In the genomic region with DNA sequence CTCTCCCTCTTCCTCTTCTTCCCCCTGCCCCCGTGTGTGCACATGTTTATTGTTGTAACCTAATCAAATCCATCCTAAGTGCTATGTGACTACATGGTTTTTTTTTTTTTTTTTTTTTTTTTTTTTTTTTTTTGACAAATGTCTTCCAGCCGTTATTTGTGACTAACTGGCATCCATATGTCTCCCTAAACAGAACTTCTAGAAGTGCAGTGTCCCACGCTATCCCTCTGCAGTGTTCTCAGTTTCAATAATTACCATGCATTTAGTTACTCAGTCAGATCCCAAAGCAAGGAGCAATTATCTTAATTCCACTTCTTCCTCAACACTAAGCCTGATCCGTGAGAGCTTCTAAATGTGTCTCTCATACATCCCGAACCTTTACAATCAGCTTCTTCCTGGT, we compare ENCODE assay signal across 31 mouse cellular contexts. TPM values are rescaled to one million over a fixed set of nuclear protein-coding genes. Genes with fewer than 3 reads are reported as not detected.
A peak's percentile ranks its signal among the peaks of the same experiment; 100 is the strongest.
DNase-seq lines count a peak whose midpoint lies in the region; ATAC-seq and TF ChIP-seq lines count a peak whose summit lies in the region.
"Had no signal": no experiment of that assay in that cellular context is flagged by ENCODE, and none has a peak within 500 bp of the region (broad histone marks: within the 10 kb centered on the region; RNA-seq: fewer than 3 reads in every experiment).

No protein-coding gene starts in this region.

- peak; percentile 78 for ATAC-seq in frontal cortex, adult (ENCODE audit: low TSS enrichment)
- no peak for ATAC-seq in midbrain, embryonic 11.5 days (ENCODE audit: low FRiP score)
- ATAC-seq in midbrain, postnatal 0 days (ENCODE audit: low FRiP score), result no peak
- peak; percentile 37; the same call in 1 of the 2 replicates for ATAC-seq in embryonic facial prominence, embryonic 14.5 days (ENCODE audit: low read depth)
- ATAC-seq: forebrain, embryonic 15.5 days; intestine, postnatal 0 days; Patski had no signal

- H3K4me2 ChIP-seq in midbrain, embryonic 11.5 days, result no peak overlapping the region
- no peak overlapping the region for H3K4me2 ChIP-seq in midbrain, postnatal 0 days (ENCODE audit: low read depth, low read length, poor library complexity, severe bottlenecking)
- no peak overlapping the region for H3K4me2 ChIP-seq in embryonic facial prominence, embryonic 14.5 days (ENCODE audit: low read depth, low read length)
- H3K4me2 ChIP-seq: embryonic facial prominence, embryonic 12.5 days; forebrain, embryonic 12.5 days; forebrain, embryonic 15.5 days; heart, embryonic 11.5 days; hindbrain, embryonic 12.5 days; hindbrain, embryonic 15.5 days had no signal

- no peak for DNase-seq in frontal cortex, adult 2 months (ENCODE audit: extremely low spot score in 1 of 2, low spot score in 1 of 2)
- peak; percentile 76 for DNase-seq in midbrain, embryonic 11.5 days (ENCODE audit: low spot score, missing footprints)
- DNase-seq in midbrain, postnatal 0 days (ENCODE audit: low spot score), result no peak
- DNase-seq in embryonic facial prominence, embryonic 14.5 days (ENCODE audit: low spot score), result peak; percentile 19
- no peak for DNase-seq in lung, adult 18-20 months
- no peak for DNase-seq in embryo, embryonic 10 days (ENCODE audit: low spot score)
- DNase-seq: adrenal gland, postnatal 10 days; adrenal gland, postnatal 36 days; B cell, adult 2 months; cerebellum, adult 11 months; cerebellum, adult 2 months; cerebellum, adult 9-11 months; cerebellum, postnatal 25 days; embryo, embryonic 11 days; gastrocnemius, adult 2 months; gastrocnemius, postnatal 25 days; heart, adult 2 months had no signal

- TF ChIP-seq CTCF in midbrain, postnatal 0 days (IDR thresholded peaks at IDR 0.05), result no peak

- H3K9ac ChIP-seq in midbrain, embryonic 11.5 days (ENCODE audit: low read length), result no peak overlapping the region
- no peak overlapping the region for H3K9ac ChIP-seq in midbrain, postnatal 0 days (replicated peaks; ENCODE audit: low read length, poor library complexity, severe bottlenecking)
- H3K9ac ChIP-seq in embryonic facial prominence, embryonic 14.5 days (ENCODE audit: low read depth, low read length), result no peak overlapping the region
- H3K9ac ChIP-seq: embryonic facial prominence, embryonic 12.5 days; forebrain, embryonic 12.5 days; forebrain, embryonic 15.5 days; hindbrain, embryonic 12.5 days; hindbrain, embryonic 15.5 days had no signal

- H3K9me3 ChIP-seq in midbrain, embryonic 11.5 days (ENCODE audit: control insufficient read depth, low read length), result no peaks in the 10 kb centered on the region
- H3K9me3 ChIP-seq in midbrain, postnatal 0 days (ENCODE audit: low read length), result no peaks in the 10 kb centered on the region
- no peaks in the 10 kb centered on the region for H3K9me3 ChIP-seq in embryonic facial prominence, embryonic 14.5 days (ENCODE audit: control insufficient read depth, low read length)
- H3K9me3 ChIP-seq: embryonic facial prominence, embryonic 12.5 days; forebrain, embryonic 12.5 days; forebrain, embryonic 15.5 days; hindbrain, embryonic 12.5 days; hindbrain, embryonic 15.5 days had no signal

- 75% methylated on average over 4 of the region's 5 CpGs for WGBS in midbrain, embryonic 11.5 days
- WGBS in midbrain, postnatal 0 days, result 70% methylated on average over 5 of the region's 5 CpGs
- 25% methylated on average over 5 of the region's 5 CpGs for WGBS in embryonic facial prominence, embryonic 14.5 days

- H3K4me3 ChIP-seq in midbrain, embryonic 11.5 days (ENCODE audit: low read depth, low read length), result no peak overlapping the region
- H3K4me3 ChIP-seq in midbrain, postnatal 0 days (ENCODE audit: low read depth, low read length), result no peak overlapping the region
- H3K4me3 ChIP-seq in embryonic facial prominence, embryonic 14.5 days (ENCODE audit: low read depth, low read length), result no peak overlapping the region
- H3K4me3 ChIP-seq: embryonic facial prominence, embryonic 12.5 days; erythroblast, embryonic 14.5 days; forebrain, embryonic 12.5 days; forebrain, embryonic 15.5 days; gastrocnemius, adult 2 months; heart, adult 2 months; hindbrain, embryonic 12.5 days; hindbrain, embryonic 15.5 days had no signal

- H3K27ac ChIP-seq in midbrain, embryonic 11.5 days (ENCODE audit: low read depth, low read length), result no peak overlapping the region
- no peak overlapping the region for H3K27ac ChIP-seq in midbrain, postnatal 0 days (ENCODE audit: low read depth, low read length)
- no peak overlapping the region for H3K27ac ChIP-seq in embryonic facial prominence, embryonic 14.5 days (replicated peaks; ENCODE audit: low read depth, low read length)
- H3K27ac ChIP-seq: embryonic facial prominence, embryonic 12.5 days; forebrain, embryonic 12.5 days; forebrain, embryonic 15.5 days; gastrocnemius, adult 2 months; heart, adult 2 months; hindbrain, embryonic 12.5 days; hindbrain, embryonic 15.5 days had no signal

- H3K36me3 ChIP-seq in midbrain, embryonic 11.5 days (ENCODE audit: control insufficient read depth, insufficient read depth, low read length), result no peaks in the 10 kb centered on the region
- no peaks in the 10 kb centered on the region for H3K36me3 ChIP-seq in midbrain, postnatal 0 days (ENCODE audit: insufficient read depth, low read length)
- no peaks in the 10 kb centered on the region for H3K36me3 ChIP-seq in embryonic facial prominence, embryonic 14.5 days (ENCODE audit: control insufficient read depth, insufficient read depth, low read length)
- H3K36me3 ChIP-seq: embryonic facial prominence, embryonic 12.5 days; forebrain, embryonic 12.5 days; forebrain, embryonic 15.5 days; hindbrain, embryonic 12.5 days; hindbrain, embryonic 15.5 days had no signal

- no peaks in the 10 kb centered on the region for H3K4me1 ChIP-seq in midbrain, embryonic 11.5 days (ENCODE audit: control insufficient read depth, insufficient read depth, low read length)
- H3K4me1 ChIP-seq in midbrain, postnatal 0 days (ENCODE audit: insufficient read depth, low read length), result no peaks in the 10 kb centered on the region
- no peaks in the 10 kb centered on the region for H3K4me1 ChIP-seq in embryonic facial prominence, embryonic 14.5 days (ENCODE audit: control insufficient read depth, insufficient read depth, low read length)
- H3K4me1 ChIP-seq: embryonic facial prominence, embryonic 12.5 days; forebrain, embryonic 12.5 days; forebrain, embryonic 15.5 days; hindbrain, embryonic 12.5 days; hindbrain, embryonic 15.5 days had no signal

- H3K27me3 ChIP-seq in midbrain, embryonic 11.5 days (ENCODE audit: control insufficient read depth, insufficient read depth, low read length), result no peaks in the 10 kb centered on the region
- no peaks in the 10 kb centered on the region for H3K27me3 ChIP-seq in midbrain, postnatal 0 days (ENCODE audit: insufficient read depth, low read length)
- H3K27me3 ChIP-seq in embryonic facial prominence, embryonic 14.5 days (replicated peaks; ENCODE audit: control insufficient read depth, insufficient read depth, low read length), result no peaks in the 10 kb centered on the region; the same call in 1 of the 2 replicates
- H3K27me3 ChIP-seq: embryonic facial prominence, embryonic 12.5 days; forebrain, embryonic 12.5 days; forebrain, embryonic 15.5 days; hindbrain, embryonic 12.5 days; hindbrain, embryonic 15.5 days; Patski had no signal

RNA-seq across cellular contexts. Expression of a gene that starts 11.8 kb away (rescaled TPM):
- polyA plus RNA-seq in frontal cortex, adult 2 months (2012; rRNA removed), result 11.0 and 11.5 TPM in 2 replicates
- polyA plus RNA-seq in midbrain, embryonic 11.5 days (2014; fragmentation: Nextera tagmentation; extraction: Ambion mirVana), result 26.9 and 30.4 TPM in 2 replicates
- 19.5 and 25.2 TPM in 2 replicates for total RNA-seq in midbrain, postnatal 0 days (2014; rRNA removed)
- 17.4 and 17.7 TPM in 2 replicates for polyA plus RNA-seq in midbrain, postnatal 0 days (2015; fragmentation: Nextera tagmentation; extraction: Ambion mirVana)
- 15.4 and 18.5 TPM in 2 replicates for polyA plus RNA-seq in embryonic facial prominence, embryonic 14.5 days (2014; fragmentation: Nextera tagmentation; extraction: Ambion mirVana)

RNA-seq across cellular contexts. Expression of a gene that starts 48.6 kb away (rescaled TPM):
- 1.5 and 2.4 TPM in 2 replicates for polyA plus RNA-seq in frontal cortex, adult 2 months (2012; rRNA removed)
- polyA plus RNA-seq in midbrain, embryonic 11.5 days (2014; fragmentation: Nextera tagmentation; extraction: Ambion mirVana), result not detected in 2 replicates
- 0.05 and 0.33 TPM in 2 replicates for total RNA-seq in midbrain, postnatal 0 days (2014; rRNA removed)
- polyA plus RNA-seq in midbrain, postnatal 0 days (2015; fragmentation: Nextera tagmentation; extraction: Ambion mirVana), result 0.10 TPM in 1 of 2 replicates, not detected in the other
- 0.67 and 1.1 TPM in 2 replicates for polyA plus RNA-seq in embryonic facial prominence, embryonic 14.5 days (2014; fragmentation: Nextera tagmentation; extraction: Ambion mirVana)
- total RNA-seq: common myeloid progenitor, adult 5-6 weeks; ES-E14; gastrocnemius, adult 2 months; gastrocnemius, postnatal 25 days; hematopoietic stem cell, adult 5-6 weeks had no signal
- polyA plus RNA-seq: cerebellum, adult 2 months; erythroblast, embryonic 14.5 days; forebrain, embryonic 12.5 days; forebrain, embryonic 15.5 days; gonadal fat pad, adult 2 months; heart, adult 2 months; hindbrain, embryonic 15.5 days had no signal

Comparison
In these comparisons a context has a peak if more than half of its experiments do, and no peak if none do; other contexts are left out.
1. DNase-seq: peak in midbrain, embryonic 11.5 days (single experiment) and embryonic facial prominence, embryonic 14.5 days (single experiment); none in frontal cortex, adult 2 months (0 of 2), midbrain, postnatal 0 days (single experiment), lung, adult 18-20 months (0 of 2) and embryo, embryonic 10 days (single experiment).
2. ATAC-seq: peak in frontal cortex, adult (single experiment) and embryonic facial prominence, embryonic 14.5 days (single experiment); none in midbrain, embryonic 11.5 days (single experiment) and midbrain, postnatal 0 days (single experiment).